Mouse (Mus musculus) hindbrain, embryonic 10.5 days (tissue): ENCODE measurements at regions not wholly inside any gene's neighbourhood (a gene's known extent, or its start where the extent isn't known, plus 50 kb on each side); places are given as distances from the start of the nearest gene placed in this dataset.
"Not testable (repeated sequence)": the region's sequence is repeated elsewhere in the genome, so short reads cannot be mapped to it uniquely, and the experiment has no call there.

ENCODE experiments used
- DNase-seq: peaks from one replicate; pipeline ENCODE4 v3.0.0-alpha.2; 2017; ENCODE audit warnings: low spot score
- H3K27ac ChIP-seq: fragments of 300-500 bp; sonication (generic); 2 replicates; pipeline ENCODE4 v1.5.1; 2016; ENCODE audit warnings: mild to moderate bottlenecking, moderate library complexity
- H3K27me3 ChIP-seq: fragments of 300-500 bp; sonication (generic); 2 replicates; pipeline ENCODE4 v1.6.1; 2016; ENCODE audit warnings: mild to moderate bottlenecking; ENCODE audit not compliant: poor library complexity, insufficient read depth, severe bottlenecking
- H3K36me3 ChIP-seq: fragments of 300-500 bp; sonication (generic); 2 replicates; pipeline ENCODE4 v1.6.1; 2016; ENCODE audit warnings: mild to moderate bottlenecking, moderate library complexity
- H3K4me1 ChIP-seq: fragments of 300-500 bp; sonication (generic); replicated peaks from 2 replicates; pipeline ENCODE4 v1.6.1; 2016; ENCODE audit warnings: mild to moderate bottlenecking
- H3K4me3 ChIP-seq: fragments of 300-500 bp; sonication (generic); 2 replicates; pipeline ENCODE4 v1.5.1; 2016; ENCODE audit warnings: mild to moderate bottlenecking, moderate library complexity
- H3K9me3 ChIP-seq: fragments of 300-500 bp; sonication (generic); 2 replicates; pipeline ENCODE4 v1.6.1; 2016; ENCODE audit warnings: mild to moderate bottlenecking, moderate library complexity
- WGBS: fragments of 180-500 bp; shearing (Covaris S2); methylation state at CpG from one replicate; pipeline ENCODE4 v1.1.7; 2016; 5-methylcytosine and 5-hydroxymethylcytosine counted together

GRCm38 (mm10) chr7:93254287-93254686 lies 174.6 kb downstream of the Fam181b start:
- H3K4me1 ChIP-seq, H3K4me3 ChIP-seq, H3K9me3 ChIP-seq, DNase-seq, H3K36me3 ChIP-seq, H3K27ac ChIP-seq, H3K27me3 ChIP-seq: not testable (repeated sequence)

- DNase-seq, result no peak
- Histone ChIP-seq H3K4me3 (no peak overlapping the region), H3K4me1 (no peaks in the 10 kb centered on the region), H3K27ac (no peak overlapping the region), H3K36me3 (no peaks in the 10 kb centered on the region), H3K27me3 (no peaks in the 10 kb centered on the region), H3K9me3 (no peaks in the 10 kb centered on the region)
- WGBS, result 82% methylated on average over 3 of the region's 3 CpGs
Measured at GRCm38 (mm10) chr7:93285748-93286147, 206.1 kb downstream of the Fam181b start.

GRCm38 (mm10) chr7:93291457-93291856 lies 211.8 kb downstream of the Fam181b start:
- no peak overlapping the region for H3K27ac ChIP-seq
- H3K4me1 ChIP-seq, result no peaks in the 10 kb centered on the region
- H3K4me3 ChIP-seq, result no peak overlapping the region
- no peaks in the 10 kb centered on the region for H3K9me3 ChIP-seq
- no peaks in the 10 kb centered on the region for H3K36me3 ChIP-seq
- WGBS, result 81% methylated on average over 3 of the region's 3 CpGs
- no peak for DNase-seq
- no peaks in the 10 kb centered on the region for H3K27me3 ChIP-seq

- 70% methylated on average over 3 of the region's 3 CpGs for WGBS
- H3K4me3 ChIP-seq, result no peak overlapping the region
- no peak for DNase-seq
- no peaks in the 10 kb centered on the region for H3K36me3 ChIP-seq
- H3K9me3 ChIP-seq, result no peaks in the 10 kb centered on the region
- H3K27me3 ChIP-seq, result no peaks in the 10 kb centered on the region
- no peak overlapping the region for H3K27ac ChIP-seq
- no peaks in the 10 kb centered on the region for H3K4me1 ChIP-seq
Measured at GRCm38 (mm10) chr7:93291945-93292696, 212.5 kb downstream of the Fam181b start.

GRCm38 (mm10) chr7:93312731-93313130 lies 233.1 kb downstream of the Fam181b start:
- no peak for DNase-seq
- Histone ChIP-seq H3K36me3 (no peaks in the 10 kb centered on the region), H3K27ac (no peak overlapping the region), H3K9me3 (no peaks in the 10 kb centered on the region), H3K4me1 (no peaks in the 10 kb centered on the region), H3K4me3 (no peak overlapping the region), H3K27me3 (no peaks in the 10 kb centered on the region)
- 46% methylated on average over 1 of the region's 1 CpGs for WGBS

- Histone ChIP-seq H3K4me1 (no peaks in the 10 kb centered on the region), H3K27me3 (no peaks in the 10 kb centered on the region), H3K36me3 (no peaks in the 10 kb centered on the region), H3K4me3 (no peak overlapping the region), H3K9me3 (no peaks in the 10 kb centered on the region), H3K27ac (no peak overlapping the region)
- WGBS, result 88% methylated on average over 1 of the region's 1 CpGs
- no peak for DNase-seq
Measured at GRCm38 (mm10) chr7:93331351-93331750, 251.7 kb downstream of the Fam181b start.

GRCm38 (mm10) chr7:93332203-93332602 lies 252.5 kb downstream of the Fam181b start:
- no peak for DNase-seq
- no peak overlapping the region for H3K4me3 ChIP-seq
- no peaks in the 10 kb centered on the region for H3K27me3 ChIP-seq
- no peak overlapping the region for H3K27ac ChIP-seq
- no peaks in the 10 kb centered on the region for H3K36me3 ChIP-seq
- no peaks in the 10 kb centered on the region for H3K9me3 ChIP-seq
- WGBS, result 73% methylated on average over 3 of the region's 3 CpGs
- H3K4me1 ChIP-seq, result no peaks in the 10 kb centered on the region

GRCm38 (mm10) chr7:93336420-93336819 lies 256.8 kb downstream of the Fam181b start:
- Histone ChIP-seq H3K4me3 (no peak overlapping the region), H3K36me3 (no peaks in the 10 kb centered on the region), H3K27me3 (no peaks in the 10 kb centered on the region), H3K4me1 (no peaks in the 10 kb centered on the region), H3K9me3 (no peaks in the 10 kb centered on the region), H3K27ac (no peak overlapping the region)
- 27% methylated on average over 1 of the region's 1 CpGs for WGBS
- peak; percentile 19 for DNase-seq
